In the genomic region with DNA sequence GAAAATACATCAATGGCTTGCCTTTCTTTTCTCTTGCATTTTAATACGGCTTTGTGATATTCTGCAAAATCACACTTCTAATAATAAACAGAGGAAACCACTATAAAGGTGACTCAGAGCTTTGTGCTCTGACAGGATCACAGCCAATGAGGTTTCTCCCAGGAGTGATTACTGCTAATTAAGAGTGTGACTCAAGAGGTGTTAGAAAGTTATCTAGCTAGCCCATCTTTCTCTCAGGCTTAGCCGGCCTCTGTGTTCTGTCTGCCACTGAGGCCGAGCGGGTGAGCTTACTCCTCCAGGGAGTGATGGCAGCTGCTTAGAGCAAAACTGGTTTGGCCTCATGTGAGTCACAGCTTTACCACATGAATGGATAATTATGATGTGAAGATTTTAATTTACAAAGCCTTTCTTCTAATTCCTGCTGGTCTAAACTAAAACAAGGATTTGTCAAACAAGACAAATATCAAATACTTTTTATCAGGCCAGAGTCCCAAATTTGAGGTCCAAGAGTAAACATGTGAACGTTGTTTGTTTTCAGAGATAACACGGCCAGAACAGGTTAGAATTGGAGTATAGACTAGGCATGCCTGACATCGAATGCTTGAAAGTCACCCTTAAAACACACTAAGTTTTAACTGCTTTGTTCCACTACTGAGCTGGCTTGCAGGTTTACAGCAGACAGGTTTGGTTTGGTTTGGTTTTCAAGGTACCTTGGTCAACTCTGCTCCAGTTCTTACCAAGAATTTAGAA, we compare ENCODE assay signal across 15 mouse cellular contexts. TPM values are rescaled to one million over a fixed set of nuclear protein-coding genes. Genes with fewer than 3 reads are reported as not detected.
DNase-seq lines count a peak whose midpoint lies in the region; ATAC-seq and TF ChIP-seq lines count a peak whose summit lies in the region.
"Had no signal": no experiment of that assay in that cellular context is flagged by ENCODE, and none has a peak within 500 bp of the region (broad histone marks: within the 10 kb centered on the region; RNA-seq: fewer than 3 reads in every experiment).

No protein-coding gene starts in this region.

- no peak overlapping the region for H3ac ChIP-seq in C2C12 (ENCODE audit: control insufficient read depth, insufficient read length, low read depth)

- TF ChIP-seq CTCF in C2C12 (IDR thresholded peaks at IDR 0.05; ENCODE audit: control insufficient read depth, insufficient read depth, insufficient read length), result no peak
- no peak for TF ChIP-seq CTCF in liver, embryonic 14.5 days (IDR thresholded peaks at IDR 0.05; ENCODE audit: low read depth)

- 0 out of 2 replicates have a peak overlapping the region, but pooled peaks have one; percentile 13 for H3K27ac ChIP-seq in kidney, embryonic 16.5 days (ENCODE audit: low read length)
- no peak overlapping the region for H3K27ac ChIP-seq in liver, embryonic 14.5 days
- no peak overlapping the region for H3K27ac ChIP-seq in forebrain, embryonic 16.5 days (ENCODE audit: low read length)
- H3K27ac ChIP-seq: macrophage had no signal

- H3K4me2 ChIP-seq in kidney, embryonic 16.5 days (replicated peaks; ENCODE audit: low read depth, low read length), result no peak overlapping the region
- H3K4me2 ChIP-seq in liver, embryonic 14.5 days (ENCODE audit: low read depth), result no peak overlapping the region
- H3K4me2 ChIP-seq in forebrain, embryonic 16.5 days (ENCODE audit: low read length), result no peak overlapping the region

- no peaks in the 10 kb centered on the region for H3K9me3 ChIP-seq in kidney, embryonic 16.5 days (ENCODE audit: low read length)
- H3K9me3 ChIP-seq in liver, embryonic 14.5 days (ENCODE audit: control insufficient read depth, low read length), result no peaks in the 10 kb centered on the region
- H3K9me3 ChIP-seq in forebrain, embryonic 16.5 days (ENCODE audit: control insufficient read depth, low read length), result no peaks in the 10 kb centered on the region

- TF ChIP-seq EP300 in liver, embryonic 14.5 days (IDR thresholded peaks at IDR 0.05; ENCODE audit: low read depth), result no peak

- no peak for ATAC-seq in kidney, embryonic 16.5 days (ENCODE audit: low FRiP score, low TSS enrichment)
- peak; percentile 31; the same call in 1 of the 2 replicates for ATAC-seq in liver, embryonic 14.5 days (ENCODE audit: insufficient read depth)
- no peak for ATAC-seq in forebrain, embryonic 16.5 days
- ATAC-seq: intestine, embryonic 16.5 days; midbrain, embryonic 16.5 days had no signal

- H3K79me3 ChIP-seq in C2C12 (ENCODE audit: low read depth), result no peaks in the 10 kb centered on the region

- peaks cover 7% of the 10 kb centered on the region for H3K4me1 ChIP-seq in kidney, embryonic 16.5 days (ENCODE audit: insufficient read depth, low read length)
- H3K4me1 ChIP-seq in liver, embryonic 14.5 days (replicated peaks; ENCODE audit: control insufficient read depth in 2 of 2, insufficient read depth in 2 of 2, low read length in 1 of 2), result peaks cover 7 to 11% of the 10 kb centered on the region in 2 experiments; a peak in 3 of 4 replicates
- peaks cover 2% of the 10 kb centered on the region for H3K4me1 ChIP-seq in forebrain, embryonic 16.5 days (replicated peaks; ENCODE audit: control insufficient read depth, insufficient read depth, low read length)

- no peaks in the 10 kb centered on the region for H3K36me3 ChIP-seq in kidney, embryonic 16.5 days (ENCODE audit: insufficient read depth, low read length)
- no peaks in the 10 kb centered on the region for H3K36me3 ChIP-seq in C2C12 (ENCODE audit: control insufficient read depth, insufficient read depth)
- no peaks in the 10 kb centered on the region for H3K36me3 ChIP-seq in liver, embryonic 14.5 days (replicated peaks; ENCODE audit: control insufficient read depth, insufficient read depth, low read depth)
- H3K36me3 ChIP-seq in forebrain, embryonic 16.5 days (ENCODE audit: control insufficient read depth, insufficient read depth), result no peaks in the 10 kb centered on the region

- WGBS in kidney, embryonic 16.5 days, result 53% methylated on average over 7 of the region's 7 CpGs
- 30% methylated on average over 7 of the region's 7 CpGs for WGBS in liver, embryonic 14.5 days (ENCODE audit: insufficient replicate concordance)
- 70% methylated on average over 7 of the region's 7 CpGs for WGBS in forebrain, embryonic 16.5 days

- H3K4me3 ChIP-seq in kidney, embryonic 16.5 days (ENCODE audit: low read length), result no peak overlapping the region
- no peak overlapping the region for H3K4me3 ChIP-seq in C2C12 (ENCODE audit: insufficient read depth, poor library complexity, severe bottlenecking)
- H3K4me3 ChIP-seq in liver, embryonic 14.5 days (ENCODE audit: insufficient read depth in 1 of 2, low read depth in 2 of 2, low read length in 2 of 2), result no peak overlapping the region
- no peak overlapping the region for H3K4me3 ChIP-seq in forebrain, embryonic 16.5 days (replicated peaks; ENCODE audit: low read length)
- H3K4me3 ChIP-seq: erythroblast, embryonic 14.5 days had no signal

- H3K9ac ChIP-seq in kidney, embryonic 16.5 days (replicated peaks; ENCODE audit: low read length), result no peak overlapping the region
- H3K9ac ChIP-seq in liver, embryonic 14.5 days (replicated peaks), result no peak overlapping the region
- no peak overlapping the region for H3K9ac ChIP-seq in forebrain, embryonic 16.5 days (replicated peaks; ENCODE audit: low read depth, low read length)

- no peak for DNase-seq in kidney, adult 11 months
- DNase-seq in Muller cell, postnatal 12 days (ENCODE audit: inconsistent ontology term), result peak; percentile 83
- DNase-seq in liver, embryonic 14.5 days (ENCODE audit: low read depth in 3 of 3, low spot score in 3 of 3), result no peak
- no peak for DNase-seq in testis, postnatal 10 days (ENCODE audit: low spot score)
- no peak for DNase-seq in spleen, postnatal 36 days (ENCODE audit: low spot score in 2 of 2)
- DNase-seq: cerebellum, adult 11 months; heart, postnatal 36 days; thymus, postnatal 14 days had no signal

- H3K79me2 ChIP-seq in C2C12 (ENCODE audit: control insufficient read depth, insufficient read depth), result no peaks in the 10 kb centered on the region

- H3K27me3 ChIP-seq in kidney, embryonic 16.5 days (ENCODE audit: insufficient read depth, low read length), result no peaks in the 10 kb centered on the region
- H3K27me3 ChIP-seq in C2C12 (ENCODE audit: control insufficient read depth, insufficient read depth, insufficient read length), result no peaks in the 10 kb centered on the region
- peaks cover 5% of the 10 kb centered on the region for H3K27me3 ChIP-seq in liver, embryonic 14.5 days (ENCODE audit: control insufficient read depth, insufficient read depth, low read length)
- H3K27me3 ChIP-seq in forebrain, embryonic 16.5 days (replicated peaks; ENCODE audit: control insufficient read depth, insufficient read depth, low read length), result no peaks in the 10 kb centered on the region

TF ChIP-seq in C2C12, 6 proteins besides CTCF, POLR2A, EP300 and RAD21:
- TF ChIP-seq CEBPB (IDR thresholded peaks at IDR 0.05; ENCODE audit: low read depth), result no peak
- TF ChIP-seq MYOD1 (IDR thresholded peaks at IDR 0.05; ENCODE audit: control insufficient read depth, insufficient read length, low read depth), result peak; percentile 20
TF ChIP-seq in C2C12: peak in this region for 1.

RNA-seq across cellular contexts. Expression of a gene that starts 6.2 kb away (rescaled TPM):
- polyA plus RNA-seq in kidney, embryonic 16.5 days (2015; fragmentation: Nextera tagmentation; extraction: Ambion mirVana), result 405 and 416 TPM in 2 replicates
- 47.3 TPM for polyA plus RNA-seq in C2C12 (2012; fragmentation: generic; extraction: Trizol)
- 111 and 120 TPM in 2 replicates for polyA plus RNA-seq in liver, embryonic 14.5 days (2012; rRNA removed)
- polyA plus RNA-seq in liver, embryonic 14.5 days (2014; fragmentation: Nextera tagmentation; extraction: Ambion mirVana), result 163 and 182 TPM in 2 replicates
- polyA plus RNA-seq in forebrain, embryonic 16.5 days (2015; fragmentation: Nextera tagmentation; extraction: Ambion mirVana), result 275 and 276 TPM in 2 replicates
